Mouse (Mus musculus) CH12.LX (cell line): ENCODE results near the gene Hist1h3e. TPM values are rescaled to one million over a fixed set of nuclear protein-coding genes. Genes with fewer than 3 reads are reported as not detected.
"Not testable (repeated sequence)": the region's sequence is repeated elsewhere in the genome, so short reads cannot be mapped to it uniquely, and the experiment has no call there.

Source experiments
- DNase-seq: peaks from one replicate; pipeline ENCODE4 v3.0.0-alpha.2; 2013; ENCODE audit errors: extremely low read depth
- H3K27ac ChIP-seq: 2 replicates; pipeline ENCODE4 v1.5.1; 2012; ENCODE audit warnings: low read depth, mild to moderate bottlenecking, control low read depth, moderate library complexity; ENCODE audit not compliant: insufficient read depth
- H3K27me3 ChIP-seq: replicated peaks from 2 replicates; pipeline ENCODE3; 2012; ENCODE audit warnings: inconsistent platforms
- H3K36me3 ChIP-seq, 2 experiments: replicated peaks in 1 of 2; 2 replicates each; pipeline versions ENCODE3 to v1.6.1; 2012; ENCODE audit warnings: inconsistent platforms in 1 of 2, low read length in 1 of 2, mild to moderate bottlenecking in 1 of 2, mixed read lengths in 1 of 2, moderate library complexity in 1 of 2; ENCODE audit not compliant: control insufficient read depth in 1 of 2, insufficient read depth in 1 of 2
- H3K4me1 ChIP-seq, 2 experiments: 2 replicates each; pipeline ENCODE4 v1.6.1; 2012; ENCODE audit warnings: inconsistent platforms in 1 of 2, moderate library complexity in 1 of 2; ENCODE audit not compliant: insufficient read depth in 2 of 2, control insufficient read depth in 1 of 2
- H3K4me2 ChIP-seq: 2 replicates; pipeline ENCODE4 v1.6.1; 2012; ENCODE audit warnings: low read depth, mild to moderate bottlenecking, control low read depth; ENCODE audit not compliant: poor library complexity, insufficient read depth, severe bottlenecking
- H3K4me3 ChIP-seq, 3 experiments: fragments of 150-350 bp in 1 of 3; sonication (generic) in 1 of 3; replicated peaks in 1 of 3; 2 replicates each; pipeline versions ENCODE3 to v1.5.1; 2011 to 2012; ENCODE audit warnings: low read depth in 2 of 3, low read length in 2 of 3, mild to moderate bottlenecking in 2 of 3, moderate library complexity in 2 of 3, control low read depth in 1 of 3, improper control_type of control experiment in 1 of 3, inconsistent platforms in 1 of 3, mixed read lengths in 1 of 3; ENCODE audit not compliant: poor library complexity in 1 of 3
- H3K79me2 ChIP-seq: replicated peaks from 2 replicates; pipeline ENCODE4 v1.6.1; 2012; ENCODE audit warnings: mild to moderate bottlenecking, moderate library complexity; ENCODE audit not compliant: control insufficient read depth, poor library complexity, insufficient read depth, severe bottlenecking; ENCODE audit errors: extremely low read depth
- H3K9ac ChIP-seq: 2 replicates; pipeline ENCODE4 v1.6.1; 2012; ENCODE audit warnings: low read depth, mild to moderate bottlenecking, control low read depth, moderate library complexity; ENCODE audit not compliant: insufficient read depth
- H3K9me3 ChIP-seq: replicated peaks from 2 replicates; pipeline ENCODE3; 2012; ENCODE audit warnings: low read length, inconsistent platforms, mixed read lengths
- ELF1 ChIP-seq: IDR thresholded peaks from 2 replicates; pipeline ENCODE4 v1.6.1; 2014; ENCODE audit warnings: low read depth, mild to moderate bottlenecking, inconsistent platforms, low read length, improper control_type of control experiment
- EP300 ChIP-seq: IDR thresholded peaks from 2 replicates; pipeline ENCODE4 v1.6.1; 2011; ENCODE audit warnings: low read length, improper control_type of control experiment
- ETS1 ChIP-seq: conservative IDR thresholded peaks from 2 replicates; pipeline ENCODE4 v1.6.1; 2012; ENCODE audit warnings: low read depth, mild to moderate bottlenecking, inconsistent platforms, low read length, improper control_type of control experiment, moderate library complexity
- HCFC1 ChIP-seq: IDR thresholded peaks from 2 replicates; pipeline ENCODE4 v1.6.1; 2012; ENCODE audit warnings: low read depth, mild to moderate bottlenecking, inconsistent platforms, low read length, improper control_type of control experiment
- KAT2A ChIP-seq: IDR thresholded peaks from 2 replicates; pipeline ENCODE4 v1.6.1; 2012; ENCODE audit warnings: low read length, improper control_type of control experiment, inconsistent platforms; ENCODE audit not compliant: insufficient replicate concordance
- MAX ChIP-seq: IDR thresholded peaks from 2 replicates; pipeline ENCODE4 v1.6.1; 2011; ENCODE audit warnings: low read length, improper control_type of control experiment
- NELFE ChIP-seq: IDR thresholded peaks from 2 replicates; pipeline ENCODE4 v1.6.1; 2011; ENCODE audit warnings: low read depth, low read length, improper control_type of control experiment
- NRF1 ChIP-seq: IDR thresholded peaks from 2 replicates; pipeline ENCODE4 v1.6.1; 2014; ENCODE audit warnings: low read depth, mild to moderate bottlenecking, inconsistent platforms, low read length, improper control_type of control experiment, moderate library complexity
- POLR2A ChIP-seq: IDR thresholded peaks from 2 replicates; pipeline ENCODE4 v1.6.1; 2011; ENCODE audit warnings: low read depth, mild to moderate bottlenecking, improper control_type of control experiment, low read length
- POLR2AphosphoS2 ChIP-seq: IDR thresholded peaks from 2 replicates; pipeline ENCODE4 v1.6.1; 2011; ENCODE audit warnings: low read depth, low read length, improper control_type of control experiment
- RCOR1 ChIP-seq: conservative IDR thresholded peaks from 2 replicates; pipeline ENCODE4 v1.6.1; 2012; ENCODE audit warnings: low read depth, mild to moderate bottlenecking, inconsistent platforms, low read length, improper control_type of control experiment
- SIN3A ChIP-seq: IDR thresholded peaks from 2 replicates; pipeline ENCODE4 v1.6.1; 2012; ENCODE audit warnings: low read length, improper control_type of control experiment, inconsistent platforms
- TBP ChIP-seq: conservative IDR thresholded peaks from 2 replicates; pipeline ENCODE4 v1.6.1; 2011; ENCODE audit warnings: low read depth, low read length, improper control_type of control experiment
- TCF12 ChIP-seq: IDR thresholded peaks from 2 replicates; pipeline ENCODE4 v1.6.1; 2014; ENCODE audit warnings: low read depth, mild to moderate bottlenecking, inconsistent platforms, low read length, improper control_type of control experiment
- UBTF ChIP-seq: IDR thresholded peaks from 2 replicates; pipeline ENCODE4 v1.6.1; 2012; ENCODE audit warnings: low read depth, mild to moderate bottlenecking, inconsistent platforms, low read length, improper control_type of control experiment, moderate library complexity
- USF2 ChIP-seq: conservative IDR thresholded peaks from 2 replicates; pipeline ENCODE4 v1.6.1; 2011; ENCODE audit warnings: low read depth, low read length, improper control_type of control experiment
- ZMIZ1 ChIP-seq: IDR thresholded peaks from 2 replicates; pipeline ENCODE4 v1.6.1; 2012; ENCODE audit warnings: low read depth, mild to moderate bottlenecking, inconsistent platforms, low read length, improper control_type of control experiment
- dilution Hi-C: fragments of 300-500 bp; cut with MboI; formaldehyde crosslinking; loops from 2 replicates; pipeline ENCODE4 v1.14.3; 2020; ENCODE audit warnings: low sequenced_read_pairs; ENCODE audit not compliant: extremely low pct_unique_long_range_greater_than_20kb, extremely low pct_ligation_motif_present
- in situ Hi-C: fragments of 300-500 bp; cut with MboI; formaldehyde crosslinking; loops from 3 replicates; pipeline ENCODE4 v1.14.3; 2019; ENCODE audit warnings: low sequenced_read_pairs, low pct_ligation_motif_present, low pct_unique_long_range_greater_than_20kb, mixed read lengths
- polyA plus RNA-seq: library from polyadenylated mRNA; unstranded; fragments of >175 nt; gene quantifications from 2 replicates; pipeline ENCODE4 v1.2.1, GENCODE M21; 2012; ENCODE audit warnings: low read depth; ENCODE audit not compliant: insufficient read length
- total RNA-seq, 2 experiments: library from RNA; depleted of rRNA; stranded (reverse); fragments of 300-350 nt in 1 of 2; fragments of >200 nt in 1 of 2; gene quantifications; 2 replicates each; pipeline ENCODE4 v1.2.3; 2012 to 2014

The Hist1h3e gene
- total and polyA plus RNA-seq, 3 experiments: 3.1 to 1,484 (median 24.2) TPM

GRCm38 (mm10) chr13:23543965-23544786 lies 18.0 kb downstream of the Hist1h3e start, which contains the start of gene Hist1h3f (continued):
- TF ChIP-seq USF2 (no peak), MAX (0 out of 2 replicates have a peak, but pooled peaks have one; percentile 8), ETS1 (no peak), NELFE (peak; percentile 100), RCOR1 (no peak; the same call in 1 of the 2 replicates), KAT2A (0 out of 2 replicates have a peak, but pooled peaks have one; percentile 67), EP300 (no peak), TBP (peak; percentile 99)

- H3K36me3 ChIP-seq, H3K27me3 ChIP-seq, dilution Hi-C loops, H3K9me3 ChIP-seq: not testable (repeated sequence)
- peaks cover 3 to 29% of the 10 kb centered on the region in 2 experiments; a peak in 3 of 4 replicates for H3K4me1 ChIP-seq
- H3K27ac ChIP-seq: peak within 1 kb of the TSS; percentile 97
- H3K9ac ChIP-seq: peak within 1 kb of the TSS; percentile 97
- peak within 1 kb of the TSS; percentile 84 for H3K4me2 ChIP-seq
- TF ChIP-seq NELFE (peak; percentile 99), UBTF (peak; percentile 98), NRF1 (peak; percentile 63), HCFC1 (peak; percentile 53; the same call in 1 of the 2 replicates), ELF1 (0 out of 2 replicates have a peak, but pooled peaks have one; percentile 9), SIN3A (0 out of 2 replicates have a peak, but pooled peaks have one; percentile 18), POLR2A (peak; percentile 99), TCF12 (peak; percentile 93), TBP (peak; percentile 99), ZMIZ1 (peak; percentile 99), POLR2AphosphoS2 (peak; percentile 98)
- TF ChIP-seq, all 38 proteins: peak for 11; not testable (repeated sequence) for 27
- H3K4me3 ChIP-seq: peak within 1 kb of the TSS; percentile 50 to 72 (median 51)
- in situ Hi-C loops, H3K79me2 ChIP-seq: not testable (repeated sequence)
- DNase-seq: peak; percentile 98
These were observed 19.1 kb downstream of the Hist1h3e start, which contains the start of gene Hist1h2bh for GRCm38 (mm10) chr13:23542999-23543607. TSS of gene Hist1h2bh (minus strand) at chr13:23543392.
